Mouse (Mus musculus): ENCODE results near the gene Rps8. TPM values are rescaled to one million over a fixed set of nuclear protein-coding genes. Genes with fewer than 3 reads are reported as not detected.

Gene Rps8
- polyA plus RNA-seq, 1 experiment from 2014 or later, result 933 TPM

DNA sequence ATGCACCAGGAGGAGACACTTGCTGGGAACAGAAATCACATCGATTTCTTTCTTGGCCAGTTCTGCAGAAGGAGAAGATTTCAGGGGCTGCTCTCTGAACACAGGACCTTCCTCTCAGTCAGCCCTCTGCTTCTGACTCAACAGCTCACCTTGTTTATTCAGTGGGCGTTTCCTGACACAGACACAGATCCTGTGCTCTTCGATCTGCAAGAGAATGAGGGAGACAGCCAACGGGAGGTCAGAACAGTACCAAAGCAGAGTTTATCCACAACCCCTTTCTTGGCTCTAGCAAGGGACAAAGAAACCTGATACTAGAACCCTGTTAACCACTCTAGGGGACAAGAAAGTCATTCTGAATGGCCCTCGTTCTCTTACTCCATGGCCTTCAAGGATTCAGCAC is 13.9 kb upstream of the Rps8 start:
- 79% methylated on average over 5 of the region's 5 CpGs for WGBS
- no peak for ATAC-seq (ENCODE audit: borderline replicate concordance, extremely low read depth, low FRiP score, low TSS enrichment)

DNA sequence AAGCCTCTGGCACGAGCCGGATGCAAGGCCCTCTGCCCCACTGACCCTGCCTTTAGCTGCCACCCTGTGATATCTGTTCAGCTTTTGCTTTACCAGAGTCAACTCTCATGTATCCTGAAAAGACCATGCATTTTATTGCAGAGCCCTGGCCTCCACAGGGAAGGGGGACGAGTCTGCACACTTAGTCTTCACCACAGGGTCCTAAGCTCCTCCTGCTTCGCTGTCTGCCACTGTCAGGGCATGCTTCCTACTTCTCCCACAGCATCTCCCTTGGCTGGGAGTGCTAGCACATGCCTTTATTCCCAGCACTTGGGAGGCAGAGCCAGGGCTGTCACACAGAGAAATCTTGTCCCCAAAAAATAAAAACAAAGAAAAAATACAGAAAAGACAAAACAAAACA is 5.1 kb upstream of the Rps8 start:
- Histone ChIP-seq H3K27me3 (no peaks in the 10 kb centered on the region), H3K4me1 (no peaks in the 10 kb centered on the region), H3K36me3 (peaks cover 72% of the 10 kb centered on the region), H3K9me3 (no peaks in the 10 kb centered on the region), H3K4me2 (no peak overlapping the region), H3K9ac (no peak overlapping the region), H3K4me3 (no peak overlapping the region), H3K27ac (no peak overlapping the region)
- 66% methylated on average over 4 of the region's 4 CpGs for WGBS
- ATAC-seq (ENCODE audit: borderline replicate concordance, extremely low read depth, low FRiP score, low TSS enrichment), result no peak

More for the DNA sequence above, 13.9 kb upstream of the Rps8 start:
- Histone ChIP-seq H3K4me2 (no peak overlapping the region), H3K9ac (no peak overlapping the region), H3K4me1 (no peaks in the 10 kb centered on the region), H3K9me3 (no peaks in the 10 kb centered on the region), H3K27ac (no peak overlapping the region), H3K4me3 (no peak overlapping the region), H3K27me3 (no peaks in the 10 kb centered on the region), H3K36me3 (peaks cover 93% of the 10 kb centered on the region)

DNA sequence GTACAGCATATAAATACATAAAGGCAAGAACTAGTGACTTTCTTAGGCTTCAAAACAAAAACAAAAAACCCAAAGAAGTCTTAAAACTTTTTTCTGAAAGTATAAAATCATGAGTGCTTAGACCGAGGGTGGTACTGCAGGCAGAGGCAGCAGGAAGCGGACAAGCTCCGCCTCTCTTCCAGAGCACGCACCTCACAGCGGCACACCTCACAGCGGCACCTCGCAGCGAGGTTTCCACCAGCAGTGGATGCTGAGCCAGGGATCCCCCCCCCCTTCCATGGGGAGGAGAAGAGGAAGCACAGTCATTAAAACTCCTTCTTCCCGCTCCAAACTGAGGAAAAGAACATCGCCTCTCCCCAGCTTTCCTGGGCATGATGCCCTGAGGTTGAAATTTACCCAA is 3.6 kb upstream of the Rps8 start:
- H3K27ac ChIP-seq, result no peak overlapping the region
- H3K36me3 ChIP-seq, result peaks cover 57% of the 10 kb centered on the region
- H3K4me1 ChIP-seq, result no peaks in the 10 kb centered on the region
- no peak overlapping the region for H3K4me3 ChIP-seq
- H3K9me3 ChIP-seq, result no peaks in the 10 kb centered on the region
- no peaks in the 10 kb centered on the region for H3K27me3 ChIP-seq
- no peak overlapping the region for H3K4me2 ChIP-seq
- ATAC-seq (ENCODE audit: borderline replicate concordance, extremely low read depth, low FRiP score, low TSS enrichment), result no peak
- no peak overlapping the region for H3K9ac ChIP-seq
- WGBS, result 75% methylated on average over 10 of the region's 10 CpGs

DNA sequence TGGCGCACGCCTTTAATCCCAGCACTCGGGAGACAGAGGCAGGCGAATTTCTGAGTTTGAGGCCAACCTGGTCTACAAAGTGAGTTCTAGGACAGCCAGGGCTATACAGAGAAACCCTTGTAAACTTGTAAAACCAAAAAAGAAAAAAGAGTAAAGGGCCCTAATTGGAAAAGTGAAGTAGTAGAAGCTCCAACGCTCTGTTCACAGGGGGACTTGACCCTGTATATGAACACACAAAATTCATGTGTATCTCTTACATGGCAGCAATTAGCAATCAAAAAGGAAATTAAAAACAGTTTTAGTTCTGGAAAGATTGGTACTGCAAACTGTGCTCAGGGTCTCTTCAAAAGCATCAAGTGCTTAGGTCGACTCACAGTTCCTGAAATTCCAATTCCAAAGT is 329 bp upstream of the Rps8 start:
- 25% methylated on average over 6 of the region's 6 CpGs for WGBS
- 0 out of 2 replicates have a peak overlapping the region, but pooled peaks have one; percentile 29 for H3K9ac ChIP-seq
- no peaks in the 10 kb centered on the region for H3K9me3 ChIP-seq
- H3K27ac ChIP-seq, result peak overlapping the region; percentile 86
- peaks cover 53% of the 10 kb centered on the region for H3K36me3 ChIP-seq
- peaks cover 19% of the 10 kb centered on the region for H3K4me1 ChIP-seq
- H3K4me3 ChIP-seq, result peak overlapping the region; percentile 67
- ATAC-seq (ENCODE audit: borderline replicate concordance, extremely low read depth, low FRiP score, low TSS enrichment), result no peak
- H3K4me2 ChIP-seq, result peak overlapping the region; percentile 59
- H3K27me3 ChIP-seq, result no peaks in the 10 kb centered on the region

DNA sequence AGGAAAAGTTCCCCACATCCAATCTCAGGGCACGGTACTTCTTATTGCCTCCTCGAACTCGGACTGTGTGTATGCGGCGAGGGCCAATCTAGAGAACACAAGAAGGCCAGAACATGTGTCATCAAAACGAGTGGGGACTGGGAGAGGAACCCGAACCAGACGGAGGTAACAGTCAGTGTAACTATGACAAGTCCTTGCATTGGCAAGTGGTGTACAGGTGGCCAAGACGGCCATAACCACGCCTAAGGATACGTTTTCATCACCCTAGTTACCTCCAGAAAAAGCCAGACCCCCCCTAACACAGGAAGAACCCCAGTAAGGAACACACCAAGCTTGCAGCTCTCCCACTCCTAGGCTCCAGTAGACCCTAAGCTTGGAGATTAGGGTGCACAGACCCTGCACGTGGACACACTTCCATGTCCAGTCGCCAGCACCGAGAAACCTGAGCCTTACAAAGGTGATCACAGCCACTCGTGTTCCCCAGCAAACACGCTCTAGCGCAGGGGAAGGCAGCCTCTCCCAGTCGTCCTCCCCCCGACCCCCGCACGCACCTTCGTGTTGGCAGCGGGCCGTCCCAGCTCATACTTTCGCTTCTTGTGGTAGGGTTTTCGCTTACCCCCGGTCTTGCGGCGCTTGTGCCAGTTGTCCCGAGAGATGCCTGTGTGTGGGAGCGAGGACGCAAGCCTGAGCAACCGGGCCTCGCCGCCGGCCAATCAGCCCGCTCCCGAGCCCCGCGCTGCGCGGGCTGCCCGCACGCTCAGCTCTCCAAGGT is 837 bp downstream of the Rps8 start:
- Histone ChIP-seq H3K9me3 (no peaks in the 10 kb centered on the region), H3K27ac (peak overlapping the region; percentile 86), H3K4me3 (peak overlapping the region; percentile 67), H3K27me3 (no peaks in the 10 kb centered on the region), H3K9ac (peak overlapping the region; percentile 92), H3K36me3 (peaks cover 53% of the 10 kb centered on the region), H3K4me1 (peaks cover 19% of the 10 kb centered on the region), H3K4me2 (peak overlapping the region; percentile 59)
- under 1% methylated on average over 44 of the region's 44 CpGs for WGBS
- no peak; the same call in 1 of the 2 replicates for ATAC-seq (ENCODE audit: borderline replicate concordance, extremely low read depth, low FRiP score, low TSS enrichment)

DNA sequence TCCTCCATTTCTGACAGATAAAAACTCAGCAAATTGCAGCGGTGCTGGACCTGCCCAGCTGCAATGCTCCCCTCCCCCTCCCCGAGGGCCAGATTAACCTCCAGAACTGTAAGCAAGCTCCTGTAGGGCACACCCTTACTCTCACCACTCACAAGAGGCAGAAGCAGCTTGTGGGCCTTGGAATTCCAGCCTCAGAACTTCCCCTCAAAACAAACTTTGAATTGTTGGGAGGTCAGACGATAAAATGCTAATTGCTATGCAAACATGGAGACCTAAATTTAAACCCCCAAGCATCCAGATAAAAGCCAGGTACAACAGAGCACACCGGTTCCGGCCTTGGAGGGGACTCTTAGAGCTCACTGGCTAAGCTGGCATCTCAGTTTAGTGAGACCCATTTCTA is 3.3 kb downstream of the Rps8 start:
- Histone ChIP-seq H3K9ac (no peak overlapping the region), H3K27me3 (no peaks in the 10 kb centered on the region), H3K9me3 (no peaks in the 10 kb centered on the region), H3K4me2 (no peak overlapping the region), H3K36me3 (peaks cover 53% of the 10 kb centered on the region), H3K4me1 (peaks cover 19% of the 10 kb centered on the region), H3K4me3 (no peak overlapping the region), H3K27ac (no peak overlapping the region)
- ATAC-seq (ENCODE audit: borderline replicate concordance, extremely low read depth, low FRiP score, low TSS enrichment), result no peak
- WGBS, result 57% methylated on average over 5 of the region's 5 CpGs

DNA sequence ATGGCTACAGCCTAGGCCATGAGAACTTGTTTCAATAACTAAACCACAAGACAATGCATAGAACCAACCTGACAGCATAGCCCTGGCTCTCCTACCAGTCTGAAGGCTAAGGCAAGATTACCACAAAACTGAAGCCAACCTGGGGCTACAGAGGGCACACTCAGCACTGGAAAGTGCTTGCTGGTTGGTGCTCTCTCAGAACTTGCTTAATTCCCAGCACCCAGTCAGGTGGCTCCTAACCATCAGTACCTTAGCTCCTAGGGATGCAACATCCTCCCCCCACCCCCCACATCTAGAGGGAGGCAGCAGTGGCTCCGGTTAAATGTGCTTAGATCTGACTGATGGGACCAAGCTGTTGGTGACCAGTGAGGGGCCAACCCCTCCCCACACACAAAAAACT is 4.6 kb downstream of the Rps8 start:
- H3K27me3 ChIP-seq, result no peaks in the 10 kb centered on the region
- 25% methylated on average over 1 of the region's 1 CpGs for WGBS
- no peak overlapping the region for H3K4me3 ChIP-seq
- no peaks in the 10 kb centered on the region for H3K9me3 ChIP-seq
- H3K4me1 ChIP-seq, result peaks cover 19% of the 10 kb centered on the region
- ATAC-seq (ENCODE audit: borderline replicate concordance, extremely low read depth, low FRiP score, low TSS enrichment), result no peak
- no peak overlapping the region for H3K4me2 ChIP-seq
- H3K27ac ChIP-seq, result no peak overlapping the region
- no peak overlapping the region for H3K9ac ChIP-seq
- peaks cover 53% of the 10 kb centered on the region for H3K36me3 ChIP-seq

DNA sequence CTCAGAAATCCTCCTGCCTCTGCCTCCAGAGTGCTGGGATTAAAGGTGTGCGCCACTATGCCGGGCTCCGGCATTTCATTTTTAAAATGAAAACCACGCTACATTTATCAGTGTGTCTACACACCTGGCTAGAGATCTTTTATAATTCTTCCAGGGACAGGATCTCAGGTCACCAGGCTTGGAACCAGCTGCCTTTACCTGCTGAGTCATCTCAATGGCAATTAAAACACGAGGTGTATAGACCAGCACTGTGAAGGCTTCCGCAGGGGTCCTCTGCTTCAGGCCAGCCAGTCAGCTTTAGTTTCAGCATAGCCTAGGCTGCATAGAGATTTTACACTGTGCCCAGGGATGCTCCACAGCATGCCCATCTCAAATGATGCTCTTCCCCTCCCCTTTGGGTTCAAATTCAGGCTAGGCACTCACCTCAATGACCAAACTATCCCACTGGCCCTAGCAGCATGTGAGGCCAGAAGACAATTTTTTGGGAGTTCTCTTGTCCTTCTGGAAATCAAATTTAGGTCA is 5.8 kb downstream of the Rps8 start:
- no peak for ATAC-seq (ENCODE audit: borderline replicate concordance, extremely low read depth, low FRiP score, low TSS enrichment)
- H3K4me3 ChIP-seq, result no peak overlapping the region
- peaks cover 19% of the 10 kb centered on the region for H3K4me1 ChIP-seq
- H3K36me3 ChIP-seq, result peaks cover 53% of the 10 kb centered on the region
- H3K4me2 ChIP-seq, result no peak overlapping the region
- H3K9ac ChIP-seq, result no peak overlapping the region
- no peaks in the 10 kb centered on the region for H3K9me3 ChIP-seq
- WGBS, result 87% methylated on average over 6 of the region's 6 CpGs
- H3K27me3 ChIP-seq, result no peaks in the 10 kb centered on the region
- H3K27ac ChIP-seq, result no peak overlapping the region

DNA sequence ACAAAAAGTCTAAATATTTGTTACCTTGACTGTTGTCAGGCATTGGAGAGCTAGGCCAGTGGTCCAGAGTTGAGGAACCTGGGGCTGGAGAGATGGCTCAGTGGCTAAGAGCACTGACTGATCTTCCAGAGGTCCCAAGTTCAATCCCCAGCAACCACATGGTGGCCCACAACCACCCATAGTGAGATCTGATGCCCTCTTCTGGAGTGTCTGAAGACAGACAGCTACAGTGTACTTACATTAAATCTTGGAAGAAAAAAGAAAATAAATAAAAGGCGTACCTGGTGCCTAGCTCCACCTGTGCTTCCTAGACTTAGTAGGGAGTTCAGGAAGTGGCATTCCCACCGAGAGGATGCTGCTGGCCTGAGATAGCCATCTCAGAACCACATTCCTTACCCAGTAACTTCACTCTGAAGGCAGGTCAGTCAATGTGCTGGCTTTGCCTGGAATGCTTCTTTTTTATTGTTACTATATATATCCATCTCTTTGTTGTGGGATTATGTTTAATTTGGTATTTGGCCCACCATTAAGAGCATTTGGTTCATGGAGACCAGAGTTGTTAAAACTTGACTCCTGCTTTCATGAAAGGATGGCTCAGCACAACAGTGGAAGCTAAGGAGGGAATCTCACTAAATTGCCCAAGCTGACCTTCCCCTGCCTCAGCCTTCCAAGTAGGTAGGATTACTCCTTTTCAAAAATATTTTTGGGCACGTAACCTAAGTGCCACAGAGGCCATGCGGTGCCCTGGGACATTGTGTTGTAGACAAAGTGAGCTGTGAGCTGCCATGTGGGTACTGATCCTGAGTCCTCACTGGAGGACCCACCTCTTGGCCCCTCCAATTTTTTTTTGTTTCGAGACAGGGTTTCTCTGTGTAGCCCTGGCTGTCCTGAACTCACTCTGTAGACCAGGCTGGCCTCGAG is 6.5 kb downstream of the Rps8 start:
- 63% methylated on average over 6 of the region's 6 CpGs for WGBS
- H3K27me3 ChIP-seq, result no peaks in the 10 kb centered on the region
- ATAC-seq (ENCODE audit: borderline replicate concordance, extremely low read depth, low FRiP score, low TSS enrichment), result no peak
- no peak overlapping the region for H3K4me2 ChIP-seq
- no peak overlapping the region for H3K9ac ChIP-seq
- H3K9me3 ChIP-seq, result no peaks in the 10 kb centered on the region
- peaks cover 53% of the 10 kb centered on the region for H3K36me3 ChIP-seq
- H3K27ac ChIP-seq, result no peak overlapping the region
- H3K4me1 ChIP-seq, result peaks cover 18% of the 10 kb centered on the region
- H3K4me3 ChIP-seq, result no peak overlapping the region

DNA sequence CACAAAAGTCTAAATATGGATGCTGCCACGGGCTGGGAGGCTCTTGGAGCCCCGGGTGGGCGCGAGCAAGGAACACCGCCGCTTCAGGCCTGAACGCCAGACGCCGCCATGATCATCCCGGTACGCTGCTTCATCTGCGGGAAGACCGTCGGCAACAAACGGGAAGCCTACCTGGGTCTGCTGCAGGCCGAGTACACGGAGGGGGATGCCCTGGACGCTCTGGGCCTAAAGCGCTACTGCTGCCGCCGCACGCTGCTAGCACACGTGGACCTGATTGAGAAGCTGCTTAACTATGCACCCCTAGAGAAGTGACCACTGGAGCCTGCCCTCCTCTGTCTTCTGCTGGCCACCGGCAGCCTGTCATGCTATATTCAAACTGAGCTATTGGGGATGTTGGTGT is 7.2 kb downstream of the Rps8 start:
- Histone ChIP-seq H3K27ac (no peak overlapping the region), H3K4me3 (no peak overlapping the region), H3K4me2 (no peak overlapping the region), H3K27me3 (no peaks in the 10 kb centered on the region), H3K9me3 (no peaks in the 10 kb centered on the region), H3K4me1 (peaks cover 11% of the 10 kb centered on the region), H3K36me3 (peaks cover 47% of the 10 kb centered on the region), H3K9ac (no peak overlapping the region)
- no peak for ATAC-seq (ENCODE audit: borderline replicate concordance, extremely low read depth, low FRiP score, low TSS enrichment)
- 62% methylated on average over 21 of the region's 24 CpGs for WGBS

DNA sequence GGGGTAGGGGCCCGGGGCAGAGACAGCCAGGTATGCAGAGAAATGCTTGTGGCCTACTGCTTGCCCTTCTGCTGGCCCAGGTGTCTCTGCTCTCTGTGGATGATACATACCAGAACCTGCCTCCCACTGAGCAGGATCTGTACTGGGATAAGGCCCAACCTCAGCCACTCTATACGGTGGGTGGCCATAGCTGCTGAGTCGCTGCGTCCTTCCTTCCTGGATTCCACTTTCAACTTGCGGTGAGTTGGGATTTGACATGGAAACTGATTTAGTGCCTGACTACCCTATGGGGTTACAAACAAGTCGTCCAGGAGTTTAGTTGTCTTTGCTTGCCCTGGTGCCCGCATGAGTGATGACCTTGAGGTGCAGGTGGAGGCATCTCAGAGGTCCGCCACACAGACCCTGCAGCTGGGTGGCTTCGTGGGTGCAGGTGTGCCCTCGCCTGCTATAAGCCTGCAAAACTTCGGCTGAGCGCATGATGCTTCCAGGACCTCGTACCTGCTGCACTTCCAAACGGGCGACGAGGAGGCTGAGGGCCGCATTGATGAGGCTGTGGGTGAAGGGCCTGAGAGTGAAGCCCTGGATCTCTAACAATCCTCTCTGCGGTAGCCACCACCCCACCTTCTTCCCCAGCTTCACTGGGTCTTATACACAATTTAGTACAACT is 7.9 kb downstream of the Rps8 start:
- Histone ChIP-seq H3K27ac (no peak overlapping the region), H3K4me3 (no peak overlapping the region), H3K36me3 (peaks cover 40% of the 10 kb centered on the region), H3K4me2 (no peak overlapping the region), H3K9ac (no peak overlapping the region), H3K4me1 (peaks cover 4% of the 10 kb centered on the region), H3K9me3 (no peaks in the 10 kb centered on the region), H3K27me3 (no peaks in the 10 kb centered on the region)
- 74% methylated on average over 18 of the region's 18 CpGs for WGBS
- no peak for ATAC-seq (ENCODE audit: borderline replicate concordance, extremely low read depth, low FRiP score, low TSS enrichment)
